Mouse (Mus musculus) kidney, postnatal 4 days (tissue): ENCODE data around the gene Dnajb14.
"Not testable (repeated sequence)": the region's sequence is repeated elsewhere in the genome, so short reads cannot be mapped to it uniquely, and the experiment has no call there.

Experiments used
- DNase-seq, 2 experiments: peaks; one replicate each; pipeline ENCODE4 v3.0.0; 2021; ENCODE audit warnings: mixed read lengths in 2 of 2

Dnajb14 gene

GRCm38 (mm10) chr3:137918932-137919311 is 51.4 kb downstream of the Dnajb14 start:
- DNase-seq: peak; percentile 15 to 33

- no peak for DNase-seq
These were observed 51.9 kb downstream of the Dnajb14 start for GRCm38 (mm10) chr3:137919398-137919797.

GRCm38 (mm10) chr3:137920594-137920993 is 53.1 kb downstream of the Dnajb14 start:
- DNase-seq: no peak

- DNase-seq: no peak
These were observed 59.5 kb downstream of the Dnajb14 start for GRCm38 (mm10) chr3:137927010-137927409.

- DNase-seq: no peak
These were observed 62.5 kb downstream of the Dnajb14 start for GRCm38 (mm10) chr3:137929940-137930339.

GRCm38 (mm10) chr3:137932748-137933147 is 65.3 kb downstream of the Dnajb14 start:
- DNase-seq: peak; percentile 44 to 63

- no peak for DNase-seq
These were observed 66.5 kb downstream of the Dnajb14 start for GRCm38 (mm10) chr3:137933986-137934385.

GRCm38 (mm10) chr3:137935570-137936525 is 68.4 kb downstream of the Dnajb14 start:
- no peak for DNase-seq

- DNase-seq: no peak
These were observed 69.1 kb downstream of the Dnajb14 start for GRCm38 (mm10) chr3:137936541-137936940.

- peak; percentile 70 to 79 for DNase-seq
These were observed 71.1 kb downstream of the Dnajb14 start for GRCm38 (mm10) chr3:137938608-137939007.

GRCm38 (mm10) chr3:137940757-137941156 is 73.3 kb downstream of the Dnajb14 start:
- no peak for DNase-seq

GRCm38 (mm10) chr3:137941555-137941954 is 74.1 kb downstream of the Dnajb14 start:
- DNase-seq: no peak

- no peak for DNase-seq
These were observed 74.7 kb downstream of the Dnajb14 start for GRCm38 (mm10) chr3:137942098-137942622.

GRCm38 (mm10) chr3:137943737-137944154 is 76.3 kb downstream of the Dnajb14 start:
- DNase-seq: no peak

- DNase-seq: no peak
These were observed 79.4 kb downstream of the Dnajb14 start for GRCm38 (mm10) chr3:137946827-137947226.

GRCm38 (mm10) chr3:137947525-137947924 is 80.0 kb downstream of the Dnajb14 start:
- DNase-seq: no peak

GRCm38 (mm10) chr3:137950191-137950885 is 82.9 kb downstream of the Dnajb14 start:
- no peak for DNase-seq

GRCm38 (mm10) chr3:137951302-137951701 is 83.8 kb downstream of the Dnajb14 start:
- not testable (repeated sequence) for DNase-seq

GRCm38 (mm10) chr3:137951819-137952218 is 84.3 kb downstream of the Dnajb14 start:
- DNase-seq: no peak

GRCm38 (mm10) chr3:137952225-137952913 is 84.9 kb downstream of the Dnajb14 start:
- DNase-seq: peak in 1 of 2 experiments; percentile 27

GRCm38 (mm10) chr3:137952914-137953880 is 85.7 kb downstream of the Dnajb14 start:
- DNase-seq: peak; percentile 49
